Mouse (Mus musculus) hindbrain, embryonic 11.5 days (tissue): ENCODE results near the gene Rundc3b. TPM values are rescaled to one million over a fixed set of nuclear protein-coding genes. Genes with fewer than 3 reads are reported as not detected.
A peak's percentile ranks its signal among the peaks of the same experiment; 100 is the strongest.

Experiments
- ATAC-seq: fragments of 200-750 bp; cut with Nextera tagmentation; 2 replicates; pipeline ENCODE4 v1.8.0; 2017; ENCODE audit warnings: mild to moderate bottlenecking, moderate TSS enrichment, moderate library complexity; ENCODE audit not compliant: low FRiP score
- DNase-seq: peaks from one replicate; pipeline ENCODE4 v3.0.0-alpha.2; 2015; ENCODE audit warnings: low spot score
- H3K27ac ChIP-seq: fragments of 300-500 bp; sonication (generic); 2 replicates; pipeline ENCODE4 v1.5.1; 2014; ENCODE audit warnings: mild to moderate bottlenecking, low read depth, low read length
- H3K27me3 ChIP-seq: fragments of 300-500 bp; sonication (generic); 2 replicates; pipeline ENCODE4 v1.6.1; 2014; ENCODE audit warnings: mild to moderate bottlenecking, low read length, moderate library complexity, mixed read lengths; ENCODE audit not compliant: control insufficient read depth, insufficient read depth
- H3K36me3 ChIP-seq: fragments of 300-500 bp; sonication (generic); 2 replicates; pipeline ENCODE4 v1.6.1; 2014; ENCODE audit warnings: mild to moderate bottlenecking, low read length, moderate library complexity, mixed read lengths; ENCODE audit not compliant: control insufficient read depth, insufficient read depth
- H3K4me1 ChIP-seq: fragments of 300-500 bp; sonication (generic); replicated peaks from 2 replicates; pipeline ENCODE4 v1.6.1; 2014; ENCODE audit warnings: low read length, mixed read lengths; ENCODE audit not compliant: control insufficient read depth, insufficient read depth
- H3K4me2 ChIP-seq: fragments of 300-500 bp; sonication (generic); replicated peaks from 2 replicates; pipeline ENCODE4 v1.6.1; 2014; ENCODE audit warnings: mild to moderate bottlenecking, low read depth, low read length
- H3K4me3 ChIP-seq: fragments of 300-500 bp; sonication (generic); 2 replicates; pipeline ENCODE4 v1.5.1; 2014; ENCODE audit warnings: low read depth, low read length
- H3K9ac ChIP-seq: fragments of 300-500 bp; sonication (generic); 2 replicates; pipeline ENCODE4 v1.6.1; 2014; ENCODE audit warnings: low read depth, low read length
- H3K9me3 ChIP-seq: fragments of 300-500 bp; sonication (generic); 2 replicates; pipeline ENCODE4 v1.6.1; 2016; ENCODE audit warnings: low read length; ENCODE audit not compliant: control insufficient read depth
- WGBS: fragments of 180-500 bp; shearing (Covaris S2); extraction: QIAGEN DNeasy Blood & Tissue Kit; methylation state at CpG from one replicate; pipeline ENCODE4 v1.1.7; 2014; 5-methylcytosine and 5-hydroxymethylcytosine counted together
- polyA plus RNA-seq: library from polyadenylated mRNA; unstranded; fragments of >200 nt; fragmentation: Nextera tagmentation; extraction: Ambion mirVana; gene quantifications from 2 replicates; pipeline ENCODE4 v1.2.1, GENCODE M21; 2014

The Rundc3b gene
- polyA plus RNA-seq, 1 experiment from 2014 or later: 15.4 TPM

DNA sequence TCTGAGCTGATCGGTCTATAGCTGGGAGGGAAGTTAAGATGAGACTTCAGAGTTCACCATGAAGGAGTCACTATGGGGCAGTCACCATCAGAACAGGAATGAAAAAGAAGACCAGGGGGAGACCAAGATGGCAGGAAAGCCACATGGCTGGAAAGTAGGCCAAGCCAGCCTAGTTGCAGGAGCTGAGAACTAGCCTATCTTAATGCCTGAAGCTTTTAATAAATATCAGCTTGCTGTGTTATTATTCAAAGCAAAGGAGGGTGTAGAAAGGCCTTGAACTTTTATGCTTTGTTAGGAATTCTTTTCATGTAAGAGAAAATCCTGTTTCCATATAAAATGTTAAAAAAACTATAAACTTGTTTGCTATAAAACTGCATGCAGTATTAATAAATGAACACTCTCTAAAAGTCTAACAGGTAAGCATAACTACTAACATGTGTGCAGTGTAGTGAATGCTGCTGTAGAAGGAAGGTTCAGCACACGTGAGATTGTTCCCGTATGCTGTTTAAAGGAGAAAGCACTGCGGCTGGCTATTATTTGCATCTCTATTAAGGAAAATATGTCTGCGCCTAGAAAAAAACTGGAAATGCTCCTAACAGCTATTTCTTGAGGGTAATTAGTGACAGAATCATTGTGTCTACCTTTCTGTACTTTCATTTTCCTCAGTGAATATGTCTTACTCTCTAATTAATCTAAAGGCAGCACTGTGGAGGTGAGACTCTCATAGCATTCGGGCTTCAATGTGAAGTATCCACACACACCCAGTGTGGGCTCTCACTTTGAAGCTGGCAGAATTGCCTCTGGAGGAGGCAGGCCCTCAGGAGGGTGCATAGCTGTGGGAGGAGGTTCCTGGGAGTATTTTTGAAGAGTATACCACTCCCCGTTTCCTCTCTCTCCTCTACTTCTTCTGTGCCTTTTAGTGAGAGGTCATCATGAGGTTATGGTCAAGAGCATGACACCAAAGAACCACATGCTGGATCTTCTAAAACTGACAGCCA lies 81.3 kb downstream of the Rundc3b start:
- no peaks in the 10 kb centered on the region for H3K4me1 ChIP-seq
- H3K36me3 ChIP-seq: no peaks in the 10 kb centered on the region
- no peak overlapping the region for H3K4me3 ChIP-seq
- DNase-seq (no peak), ATAC-seq (no peak)
- no peaks in the 10 kb centered on the region for H3K27me3 ChIP-seq
- H3K27ac ChIP-seq: no peak overlapping the region
- 74% methylated on average over 7 of the region's 7 CpGs for WGBS
- no peaks in the 10 kb centered on the region for H3K9me3 ChIP-seq
- H3K9ac ChIP-seq: no peak overlapping the region
- H3K4me2 ChIP-seq: no peak overlapping the region

- no peak for DNase-seq
- H3K27me3 ChIP-seq: no peaks in the 10 kb centered on the region
- no peaks in the 10 kb centered on the region for H3K4me1 ChIP-seq
- H3K9ac ChIP-seq: no peak overlapping the region
- no peak for ATAC-seq
- no peaks in the 10 kb centered on the region for H3K36me3 ChIP-seq
- 52% methylated on average over 3 of the region's 3 CpGs for WGBS
- no peak overlapping the region for H3K4me2 ChIP-seq
- no peak overlapping the region for H3K27ac ChIP-seq
- H3K4me3 ChIP-seq: no peak overlapping the region
- no peaks in the 10 kb centered on the region for H3K9me3 ChIP-seq
Measured at GRCm38 (mm10) chr5:8519006-8519405, 103.7 kb downstream of the Rundc3b start.

DNA sequence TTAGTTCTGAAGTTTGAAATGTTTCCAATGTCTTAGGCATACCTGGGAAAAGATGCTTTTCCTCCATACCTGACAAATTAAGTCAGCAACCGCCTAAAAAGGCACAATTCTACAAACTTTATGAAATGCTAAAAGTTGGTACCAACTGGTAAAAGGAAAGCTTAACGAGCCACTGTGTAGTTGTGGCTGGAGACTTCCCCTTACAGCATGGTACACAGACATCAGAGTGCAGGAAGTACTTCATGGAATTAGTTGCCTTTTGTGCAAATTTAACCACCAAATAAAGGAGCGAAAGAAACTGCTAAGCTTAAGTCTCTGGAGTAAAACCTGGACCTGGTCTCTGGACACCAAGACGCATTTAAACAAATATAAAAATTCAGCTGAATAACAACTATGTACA lies 131.0 kb downstream of the Rundc3b start:
- no peak overlapping the region for H3K27ac ChIP-seq
- H3K9ac ChIP-seq: no peak overlapping the region
- DNase-seq (no peak), ATAC-seq (no peak)
- no peak overlapping the region for H3K4me2 ChIP-seq
- no peak overlapping the region for H3K4me3 ChIP-seq
- 79% methylated on average over 4 of the region's 4 CpGs for WGBS
- H3K27me3 ChIP-seq: no peaks in the 10 kb centered on the region
- H3K9me3 ChIP-seq: no peaks in the 10 kb centered on the region
- no peaks in the 10 kb centered on the region for H3K4me1 ChIP-seq
- H3K36me3 ChIP-seq: no peaks in the 10 kb centered on the region

DNA sequence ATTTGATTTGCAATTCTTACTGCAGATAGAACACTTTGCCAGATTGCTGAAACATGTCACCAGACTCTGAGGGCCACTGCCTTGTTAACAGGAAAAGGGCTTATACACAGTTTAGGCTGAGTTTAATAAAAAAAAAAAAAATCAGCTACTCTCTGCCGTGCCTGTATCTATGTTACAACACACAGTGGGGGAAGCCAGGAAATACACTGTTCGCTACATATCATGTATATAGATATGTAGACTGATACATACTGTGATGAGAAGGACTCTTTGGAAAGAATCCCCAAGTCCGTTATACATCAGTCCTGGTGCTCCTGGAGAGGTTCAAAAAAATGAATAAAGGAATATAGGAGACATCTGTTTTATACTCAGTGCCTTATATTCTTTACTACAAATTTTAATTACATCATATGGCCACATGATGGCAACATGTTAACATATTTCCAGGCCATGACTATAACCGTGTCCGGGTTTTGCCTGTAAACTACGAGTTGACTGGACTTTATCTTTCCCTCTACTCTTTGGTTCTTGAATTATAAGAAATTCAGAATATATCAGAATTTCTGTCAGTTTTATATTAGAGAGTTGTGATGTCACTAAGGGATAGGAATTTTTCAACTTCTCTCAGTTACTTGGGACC lies 133.2 kb downstream of the Rundc3b start:
- no peak overlapping the region for H3K4me2 ChIP-seq
- no peak overlapping the region for H3K9ac ChIP-seq
- WGBS: 52% methylated on average over 6 of the region's 6 CpGs
- no peaks in the 10 kb centered on the region for H3K9me3 ChIP-seq
- H3K36me3 ChIP-seq: no peaks in the 10 kb centered on the region
- ATAC-seq (peak; percentile 61), DNase-seq (peak; percentile 28)
- H3K27me3 ChIP-seq: no peaks in the 10 kb centered on the region
- no peak overlapping the region for H3K4me3 ChIP-seq
- no peaks in the 10 kb centered on the region for H3K4me1 ChIP-seq
- no peak overlapping the region for H3K27ac ChIP-seq

GRCm38 (mm10) chr5:8488701-8489297 lies 134.0 kb downstream of the Rundc3b start:
- Histone ChIP-seq H3K4me1 (no peaks in the 10 kb centered on the region), H3K4me2 (no peak overlapping the region), H3K4me3 (no peak overlapping the region), H3K9me3 (no peaks in the 10 kb centered on the region), H3K27me3 (no peaks in the 10 kb centered on the region), H3K27ac (no peak overlapping the region), H3K36me3 (no peaks in the 10 kb centered on the region), H3K9ac (no peak overlapping the region)
- WGBS: 15% methylated on average over 2 of the region's 2 CpGs
- ATAC-seq: peak; percentile 57
- peak; percentile 8 for DNase-seq

GRCm38 (mm10) chr5:8487989-8488700 lies 134.6 kb downstream of the Rundc3b start:
- no peak overlapping the region for H3K4me3 ChIP-seq
- H3K9ac ChIP-seq: no peak overlapping the region
- no peak overlapping the region for H3K4me2 ChIP-seq
- 29% methylated on average over 4 of the region's 4 CpGs for WGBS
- no peaks in the 10 kb centered on the region for H3K36me3 ChIP-seq
- ATAC-seq (peak; percentile 74), DNase-seq (peak; percentile 31)
- H3K27me3 ChIP-seq: no peaks in the 10 kb centered on the region
- H3K9me3 ChIP-seq: no peaks in the 10 kb centered on the region
- H3K27ac ChIP-seq: no peak overlapping the region
- H3K4me1 ChIP-seq: no peaks in the 10 kb centered on the region

DNA sequence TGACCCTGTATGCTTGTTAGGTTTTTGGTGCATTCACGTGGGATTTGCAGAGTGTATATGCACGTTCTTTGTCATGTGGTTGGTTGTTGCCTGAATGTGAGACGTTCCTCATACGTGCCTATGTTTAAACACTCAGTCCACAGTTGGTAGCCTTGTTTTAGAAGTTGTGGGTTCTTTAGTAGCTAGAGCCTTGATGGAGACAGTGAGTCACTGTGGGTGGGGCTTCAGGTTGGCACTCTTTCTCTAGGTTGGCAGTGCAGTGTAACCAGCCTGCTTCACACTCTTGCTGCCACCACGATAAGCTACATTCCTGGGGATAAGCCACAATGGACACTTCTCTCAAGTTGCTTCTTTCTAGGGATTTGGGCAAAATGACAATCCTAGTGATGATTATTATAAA lies 166.2 kb downstream of the Rundc3b start:
- H3K9ac ChIP-seq: no peak overlapping the region
- WGBS: 95% methylated on average over 5 of the region's 5 CpGs
- H3K4me3 ChIP-seq: no peak overlapping the region
- no peak for ATAC-seq
- H3K9me3 ChIP-seq: no peaks in the 10 kb centered on the region
- no peaks in the 10 kb centered on the region for H3K4me1 ChIP-seq
- no peaks in the 10 kb centered on the region for H3K36me3 ChIP-seq
- no peak overlapping the region for H3K4me2 ChIP-seq
- no peak overlapping the region for H3K27ac ChIP-seq
- no peaks in the 10 kb centered on the region for H3K27me3 ChIP-seq
- no peak for DNase-seq

- no peaks in the 10 kb centered on the region for H3K4me1 ChIP-seq
- no peaks in the 10 kb centered on the region for H3K36me3 ChIP-seq
- no peak overlapping the region for H3K27ac ChIP-seq
- H3K9ac ChIP-seq: no peak overlapping the region
- ATAC-seq: no peak
- H3K4me3 ChIP-seq: no peak overlapping the region
- no peaks in the 10 kb centered on the region for H3K27me3 ChIP-seq
- no peaks in the 10 kb centered on the region for H3K9me3 ChIP-seq
- H3K4me2 ChIP-seq: no peak overlapping the region
- no peak for DNase-seq
Measured at GRCm38 (mm10) chr5:8455565-8455964, 167.2 kb downstream of the Rundc3b start.
